Mouse (Mus musculus) embryonic facial prominence, embryonic 15.5 days (tissue): ENCODE data around the gene Ngef. TPM values are rescaled to one million over a fixed set of nuclear protein-coding genes. Genes with fewer than 3 reads are reported as not detected.
"Not testable (repeated sequence)": the region's sequence is repeated elsewhere in the genome, so short reads cannot be mapped to it uniquely, and the experiment has no call there.

ENCODE experiments used
- ATAC-seq: fragments of 200-750 bp; cut with Nextera tagmentation; 2 replicates; pipeline ENCODE4 v1.8.0; 2017; ENCODE audit warnings: low read depth, moderate TSS enrichment; ENCODE audit not compliant: insufficient number of reproducible peaks, low FRiP score, low TSS enrichment
- H3K27ac ChIP-seq: fragments of 300-500 bp; sonication (generic); replicated peaks from 2 replicates; pipeline ENCODE4 v1.5.1; 2015; ENCODE audit warnings: mild to moderate bottlenecking, inconsistent platforms
- H3K27me3 ChIP-seq: fragments of 300-500 bp; sonication (generic); 2 replicates; pipeline ENCODE4 v1.6.1; 2015; ENCODE audit warnings: inconsistent platforms
- H3K36me3 ChIP-seq: fragments of 300-500 bp; sonication (generic); 2 replicates; pipeline ENCODE4 v1.6.1; 2015; ENCODE audit warnings: mild to moderate bottlenecking, inconsistent platforms
- H3K4me1 ChIP-seq: fragments of 300-500 bp; sonication (generic); 2 replicates; pipeline ENCODE4 v1.6.1; 2015; ENCODE audit warnings: inconsistent platforms
- H3K4me2 ChIP-seq: fragments of 300-500 bp; sonication (generic); replicated peaks from 2 replicates; pipeline ENCODE4 v1.6.1; 2015; ENCODE audit warnings: mild to moderate bottlenecking, inconsistent platforms
- H3K4me3 ChIP-seq: fragments of 300-500 bp; sonication (generic); replicated peaks from 2 replicates; pipeline ENCODE4 v1.5.1; 2015; ENCODE audit warnings: mild to moderate bottlenecking, inconsistent platforms
- H3K9ac ChIP-seq: fragments of 300-500 bp; sonication (generic); 2 replicates; pipeline ENCODE4 v1.6.1; 2015; ENCODE audit warnings: inconsistent platforms
- H3K9me3 ChIP-seq: fragments of 300-500 bp; sonication (generic); replicated peaks from 2 replicates; pipeline ENCODE4 v1.6.1; 2016; ENCODE audit warnings: inconsistent platforms
- WGBS: fragments of 180-500 bp; shearing (Covaris S2); methylation state at CpG from one replicate; pipeline ENCODE4 v1.1.7; 2015; 5-methylcytosine and 5-hydroxymethylcytosine counted together
- polyA plus RNA-seq: library from polyadenylated mRNA; unstranded; fragments of >200 nt; fragmentation: Nextera tagmentation; extraction: Ambion mirVana; gene quantifications from 2 replicates; pipeline ENCODE4 v1.2.1, GENCODE M21; 2015

The Ngef gene
- polyA plus RNA-seq, 1 experiment from 2014 or later: 4.3 TPM

GRCm38 (mm10) chr1:87471914-87472313 is 101.8 kb downstream of the Ngef start:
- no peak overlapping the region for H3K4me2 ChIP-seq
- H3K4me1 ChIP-seq: peaks cover 11% of the 10 kb centered on the region; the same call in 1 of the 2 replicates
- H3K4me3 ChIP-seq: no peak overlapping the region
- no peak; the same call in 1 of the 2 replicates for ATAC-seq
- no peaks in the 10 kb centered on the region for H3K36me3 ChIP-seq
- WGBS: 70% methylated on average over 7 of the region's 7 CpGs
- no peak overlapping the region; the same call in 1 of the 2 replicates for H3K27ac ChIP-seq
- H3K9me3 ChIP-seq: no peaks in the 10 kb centered on the region
- peaks cover 29% of the 10 kb centered on the region for H3K27me3 ChIP-seq
- no peak overlapping the region for H3K9ac ChIP-seq

GRCm38 (mm10) chr1:87469971-87470370 is 103.7 kb downstream of the Ngef start, which contains the start of gene Snorc:
Gene Snorc (plus strand): TSS chr1:87470271.
- H3K9ac ChIP-seq, H3K4me1 ChIP-seq, H3K9me3 ChIP-seq, H3K27ac ChIP-seq, ATAC-seq, H3K4me2 ChIP-seq, H3K36me3 ChIP-seq, H3K4me3 ChIP-seq: not testable (repeated sequence)
- 29% methylated on average over 9 of the region's 10 CpGs for WGBS
- H3K27me3 ChIP-seq: peaks cover 10% of the 10 kb centered on the region

DNA sequence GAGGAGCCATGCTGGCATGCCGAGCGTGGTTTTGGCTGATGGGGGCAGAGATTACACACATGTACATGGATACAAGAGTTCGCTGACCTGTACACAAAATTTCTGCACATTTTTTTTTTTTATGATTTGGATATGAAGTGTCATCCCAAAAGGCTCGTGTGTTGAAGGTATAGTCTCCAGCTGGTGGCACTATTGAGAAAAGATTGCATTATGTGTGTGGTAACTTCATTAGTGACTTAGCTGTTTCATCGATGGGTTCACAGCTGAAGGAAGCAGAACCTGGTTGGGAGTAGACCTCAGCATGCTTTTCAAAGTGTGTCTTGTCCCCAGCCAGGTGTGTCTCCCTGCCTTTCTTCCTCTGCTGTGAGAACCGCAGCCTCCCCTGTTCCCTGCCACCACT is 105.3 kb downstream of the Ngef start:
- 69% methylated on average over 6 of the region's 6 CpGs for WGBS
- Histone ChIP-seq H3K9ac (no peak overlapping the region), H3K36me3 (no peaks in the 10 kb centered on the region), H3K27me3 (no peaks in the 10 kb centered on the region), H3K4me1 (0 out of 2 replicates have a peak, but pooled peaks cover 3% of the 10 kb centered on the region), H3K27ac (no peak overlapping the region), H3K4me3 (no peak overlapping the region), H3K9me3 (no peaks in the 10 kb centered on the region), H3K4me2 (no peak overlapping the region)
- ATAC-seq: no peak

DNA sequence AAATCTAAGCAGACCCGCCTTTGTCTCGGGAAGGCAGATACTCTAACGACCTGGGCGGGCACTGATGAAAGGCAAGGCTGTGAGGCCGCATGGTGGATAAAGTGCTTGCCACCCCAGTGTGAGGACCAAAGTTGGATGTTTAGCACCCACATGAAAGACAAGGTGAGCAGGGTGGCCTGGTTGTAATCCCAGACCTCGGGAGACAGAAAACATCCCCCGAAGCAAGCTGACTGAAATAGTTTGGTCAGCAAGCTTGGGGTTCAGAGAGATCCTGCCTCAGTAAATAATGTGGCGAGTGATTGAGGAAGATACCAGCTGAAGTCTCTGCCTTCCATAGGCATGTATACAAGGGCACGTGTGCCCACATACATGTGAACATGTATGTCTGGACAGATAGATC is 106.2 kb downstream of the Ngef start:
- ATAC-seq: no peak
- WGBS: 74% methylated on average over 9 of the region's 9 CpGs
- no peak overlapping the region for H3K4me2 ChIP-seq
- no peak overlapping the region for H3K27ac ChIP-seq
- H3K4me1 ChIP-seq: 0 out of 2 replicates have a peak, but pooled peaks cover 3% of the 10 kb centered on the region
- no peak overlapping the region for H3K4me3 ChIP-seq
- no peaks in the 10 kb centered on the region for H3K9me3 ChIP-seq
- no peaks in the 10 kb centered on the region for H3K27me3 ChIP-seq
- no peaks in the 10 kb centered on the region for H3K36me3 ChIP-seq
- H3K9ac ChIP-seq: no peak overlapping the region

GRCm38 (mm10) chr1:87459856-87460255 is 113.8 kb downstream of the Ngef start:
- H3K4me3 ChIP-seq, H3K4me2 ChIP-seq, ATAC-seq, H3K36me3 ChIP-seq, H3K9me3 ChIP-seq, H3K27ac ChIP-seq, H3K9ac ChIP-seq, H3K27me3 ChIP-seq, H3K4me1 ChIP-seq: not testable (repeated sequence)
- WGBS: 90% methylated on average over 7 of the region's 7 CpGs

- Histone ChIP-seq H3K4me1 (no peaks in the 10 kb centered on the region), H3K27ac (no peak overlapping the region), H3K4me2 (no peak overlapping the region), H3K27me3 (no peaks in the 10 kb centered on the region), H3K9ac (no peak overlapping the region), H3K36me3 (0 out of 2 replicates have a peak, but pooled peaks cover 3% of the 10 kb centered on the region), H3K4me3 (no peak overlapping the region), H3K9me3 (no peaks in the 10 kb centered on the region)
- whole genome bisulfite sequencing: 83% methylated on average over 4 of the region's 4 CpGs
- ATAC-seq: no peak
Observed at GRCm38 (mm10) chr1:87458045-87458444, 115.6 kb downstream of the Ngef start.

DNA sequence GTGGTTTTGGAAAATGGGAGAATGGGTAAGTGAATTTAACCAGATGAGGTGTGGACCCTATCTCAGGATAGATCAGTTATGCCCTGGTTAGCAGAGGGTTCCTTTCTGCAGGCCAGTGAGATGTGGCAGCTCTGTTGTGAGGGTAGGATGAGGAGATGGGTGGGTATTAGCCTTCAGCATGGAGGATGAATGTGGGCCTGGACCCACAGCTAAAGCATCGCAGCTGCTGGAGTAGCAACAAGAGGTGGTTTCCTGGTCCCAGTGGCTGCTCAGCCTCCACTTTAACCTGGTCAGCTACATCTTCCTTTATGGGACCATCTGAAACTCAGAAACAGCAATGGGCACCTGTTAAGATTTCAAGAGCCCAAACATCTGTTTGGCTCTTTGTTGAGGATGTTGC is 117.2 kb downstream of the Ngef start:
- H3K4me3 ChIP-seq: no peak overlapping the region
- no peak overlapping the region for H3K4me2 ChIP-seq
- H3K9me3 ChIP-seq: no peaks in the 10 kb centered on the region
- no peaks in the 10 kb centered on the region for H3K27me3 ChIP-seq
- H3K36me3 ChIP-seq: 0 out of 2 replicates have a peak, but pooled peaks cover 3% of the 10 kb centered on the region
- 88% methylated on average over 1 of the region's 1 CpGs for WGBS
- no peaks in the 10 kb centered on the region for H3K4me1 ChIP-seq
- no peak overlapping the region for H3K27ac ChIP-seq
- ATAC-seq: no peak
- H3K9ac ChIP-seq: no peak overlapping the region

- no peaks in the 10 kb centered on the region for H3K4me1 ChIP-seq
- no peak for ATAC-seq
- 78% methylated on average over 4 of the region's 4 CpGs for WGBS
- no peaks in the 10 kb centered on the region for H3K9me3 ChIP-seq
- H3K9ac ChIP-seq: no peak overlapping the region
- no peak overlapping the region for H3K27ac ChIP-seq
- H3K36me3 ChIP-seq: peaks cover 45% of the 10 kb centered on the region
- no peak overlapping the region for H3K4me2 ChIP-seq
- no peaks in the 10 kb centered on the region for H3K27me3 ChIP-seq
- no peak overlapping the region for H3K4me3 ChIP-seq
Observed at GRCm38 (mm10) chr1:87449432-87449831, 124.2 kb downstream of the Ngef start.

DNA sequence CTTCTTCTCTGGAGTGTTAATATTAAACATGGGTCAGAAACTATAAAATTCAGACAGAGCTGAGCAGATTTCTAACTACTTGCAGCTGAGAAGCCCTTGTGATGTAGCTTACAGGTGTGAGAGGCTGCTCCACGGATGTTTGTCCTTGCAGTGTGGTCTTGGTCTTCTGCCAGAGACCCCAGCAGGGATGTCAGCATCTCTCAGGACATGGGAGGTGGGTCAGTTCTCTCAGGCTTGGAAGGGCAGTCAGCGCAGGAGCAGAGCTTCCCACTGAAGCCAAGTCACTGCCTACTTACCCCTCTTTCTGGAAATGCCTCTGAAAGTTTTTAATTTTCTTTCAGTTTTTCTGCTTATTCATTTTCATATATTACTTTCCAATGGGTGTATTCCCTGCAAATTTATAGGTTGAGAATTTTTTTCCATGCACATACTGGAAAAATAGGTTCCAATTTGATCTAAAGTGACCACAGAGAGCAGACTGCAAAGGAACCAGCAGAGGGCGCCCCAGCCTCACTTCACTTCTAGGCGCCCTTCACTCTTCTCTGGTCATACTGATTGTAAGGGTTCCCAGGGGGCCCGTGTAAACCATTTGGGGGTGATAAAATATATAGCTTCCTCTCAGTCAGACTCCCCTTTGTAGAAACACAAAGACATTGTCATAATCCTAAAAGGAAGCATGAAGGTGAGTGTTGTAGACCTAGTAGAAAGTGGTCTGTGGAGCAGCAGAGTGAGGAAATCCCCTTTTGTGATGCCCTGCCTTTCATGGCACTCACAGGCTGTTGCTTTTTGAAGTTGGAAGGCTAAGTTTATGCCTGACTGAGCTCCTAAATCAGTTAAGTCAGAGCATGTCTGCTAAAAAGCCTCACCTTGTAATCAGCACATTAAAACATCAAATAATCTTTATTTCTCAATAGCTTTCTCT is 126.2 kb downstream of the Ngef start:
- ATAC-seq: no peak
- H3K4me3 ChIP-seq: no peak overlapping the region
- H3K4me2 ChIP-seq: no peak overlapping the region
- no peaks in the 10 kb centered on the region for H3K27me3 ChIP-seq
- H3K36me3 ChIP-seq: peaks cover 60% of the 10 kb centered on the region
- no peaks in the 10 kb centered on the region for H3K4me1 ChIP-seq
- no peak overlapping the region for H3K27ac ChIP-seq
- WGBS: 40% methylated on average over 5 of the region's 5 CpGs
- no peak overlapping the region for H3K9ac ChIP-seq
- H3K9me3 ChIP-seq: no peaks in the 10 kb centered on the region

- no peak overlapping the region for H3K4me2 ChIP-seq
- H3K27ac ChIP-seq: no peak overlapping the region
- H3K9me3 ChIP-seq: no peaks in the 10 kb centered on the region
- peaks cover 66% of the 10 kb centered on the region for H3K36me3 ChIP-seq
- no peak overlapping the region for H3K4me3 ChIP-seq
- no peaks in the 10 kb centered on the region for H3K27me3 ChIP-seq
- H3K4me1 ChIP-seq: no peaks in the 10 kb centered on the region
- no peak overlapping the region for H3K9ac ChIP-seq
- WGBS: 72% methylated on average over 6 of the region's 6 CpGs
- ATAC-seq: no peak
Observed at GRCm38 (mm10) chr1:87436583-87436982, 137.1 kb downstream of the Ngef start.

DNA sequence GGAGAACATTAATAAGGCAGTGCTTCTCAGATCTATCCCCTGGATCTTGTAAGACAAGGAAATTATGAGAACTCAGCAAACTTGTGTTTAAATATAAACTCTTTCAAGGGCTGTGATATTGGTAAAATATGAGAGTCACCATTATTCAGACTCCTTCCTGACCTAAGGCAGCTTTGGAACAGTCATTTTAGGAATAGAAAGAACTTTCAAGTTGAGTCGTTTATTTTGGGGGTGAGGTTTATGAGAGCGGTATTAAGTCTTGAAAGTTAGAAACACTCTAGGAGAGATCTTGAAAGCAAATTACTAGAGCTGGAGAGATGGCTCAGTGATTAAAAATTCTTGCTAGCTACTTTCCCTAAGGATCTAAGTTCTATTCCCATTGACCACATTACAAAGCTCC is 138.5 kb downstream of the Ngef start:
- no peak for ATAC-seq
- WGBS: 88% methylated on average over 2 of the region's 2 CpGs
- H3K27me3 ChIP-seq: no peaks in the 10 kb centered on the region
- H3K9ac ChIP-seq: no peak overlapping the region
- no peak overlapping the region for H3K4me3 ChIP-seq
- no peak overlapping the region for H3K4me2 ChIP-seq
- H3K36me3 ChIP-seq: peaks cover 70% of the 10 kb centered on the region
- H3K9me3 ChIP-seq: no peaks in the 10 kb centered on the region
- H3K4me1 ChIP-seq: no peaks in the 10 kb centered on the region
- no peak overlapping the region for H3K27ac ChIP-seq
